Mouse (Mus musculus) embryonic fibroblast, embryonic 13.5 days (primary cell): Measurements from ENCODE around the gene Pipox.

Experiments
- CTCF ChIP-seq: IDR thresholded peaks from 2 replicates; pipeline ENCODE4 v1.5.1; 2011; ENCODE audit warnings: mild to moderate bottlenecking, control low read depth, low read length, moderate library complexity, borderline replicate concordance; ENCODE audit not compliant: insufficient read depth
- POLR2A ChIP-seq: IDR thresholded peaks from 2 replicates; pipeline ENCODE4 v1.6.1; 2011; ENCODE audit warnings: low read depth, mild to moderate bottlenecking, control low read depth, low read length, moderate library complexity

- TF ChIP-seq POLR2A (no peak), CTCF (no peak)
These were observed 44.7 kb downstream of the Pipox start for GRCm38 (mm10) chr11:77849151-77849550.
